Mouse (Mus musculus) lung, embryonic 15.5 days (tissue): ENCODE data around the gene Eif4g3. TPM values are rescaled to one million over a fixed set of nuclear protein-coding genes. Genes with fewer than 3 reads are reported as not detected.

ENCODE experiments used
- ATAC-seq: fragments of 200-750 bp; cut with Nextera tagmentation; 2 replicates; pipeline ENCODE4 v1.8.0; 2017; ENCODE audit warnings: moderate number of reproducible peaks, borderline replicate concordance; ENCODE audit not compliant: low FRiP score, low TSS enrichment; ENCODE audit errors: extremely low read depth
- H3K27ac ChIP-seq: fragments of 300-500 bp; sonication (generic); 2 replicates; pipeline ENCODE4 v1.5.1; 2015; ENCODE audit warnings: moderate library complexity, mild to moderate bottlenecking, inconsistent platforms
- H3K27me3 ChIP-seq: fragments of 300-500 bp; sonication (generic); 2 replicates; pipeline ENCODE4 v1.6.1; 2015; ENCODE audit warnings: inconsistent platforms
- H3K36me3 ChIP-seq: fragments of 300-500 bp; sonication (generic); 2 replicates; pipeline ENCODE4 v1.6.1; 2015; ENCODE audit warnings: inconsistent platforms
- H3K4me1 ChIP-seq: fragments of 300-500 bp; sonication (generic); 2 replicates; pipeline ENCODE4 v1.6.1; 2015; ENCODE audit warnings: inconsistent platforms
- H3K4me2 ChIP-seq: fragments of 300-500 bp; sonication (generic); 2 replicates; pipeline ENCODE4 v1.6.1; 2015; ENCODE audit warnings: inconsistent platforms, mild to moderate bottlenecking, moderate library complexity
- H3K4me3 ChIP-seq: fragments of 300-500 bp; sonication (generic); 2 replicates; pipeline ENCODE4 v1.5.1; 2015; ENCODE audit warnings: mild to moderate bottlenecking, inconsistent platforms
- H3K9ac ChIP-seq: fragments of 300-500 bp; sonication (generic); 2 replicates; pipeline ENCODE4 v1.6.1; 2015; ENCODE audit warnings: inconsistent platforms
- H3K9me3 ChIP-seq: fragments of 300-500 bp; sonication (generic); 2 replicates; pipeline ENCODE4 v1.6.1; 2016; ENCODE audit warnings: inconsistent platforms
- WGBS: fragments of 180-500 bp; shearing (Covaris S2); methylation state at CpG from one replicate; pipeline ENCODE4 v1.1.7; 2015; 5-methylcytosine and 5-hydroxymethylcytosine counted together
- polyA plus RNA-seq: library from polyadenylated mRNA; unstranded; fragments of >200 nt; fragmentation: Nextera tagmentation; extraction: Ambion mirVana; gene quantifications from 2 replicates; pipeline ENCODE4 v1.2.1, GENCODE M21; 2015

Eif4g3 gene
- polyA plus RNA-seq, 1 experiment from 2014 or later, result 29.6 TPM

DNA sequence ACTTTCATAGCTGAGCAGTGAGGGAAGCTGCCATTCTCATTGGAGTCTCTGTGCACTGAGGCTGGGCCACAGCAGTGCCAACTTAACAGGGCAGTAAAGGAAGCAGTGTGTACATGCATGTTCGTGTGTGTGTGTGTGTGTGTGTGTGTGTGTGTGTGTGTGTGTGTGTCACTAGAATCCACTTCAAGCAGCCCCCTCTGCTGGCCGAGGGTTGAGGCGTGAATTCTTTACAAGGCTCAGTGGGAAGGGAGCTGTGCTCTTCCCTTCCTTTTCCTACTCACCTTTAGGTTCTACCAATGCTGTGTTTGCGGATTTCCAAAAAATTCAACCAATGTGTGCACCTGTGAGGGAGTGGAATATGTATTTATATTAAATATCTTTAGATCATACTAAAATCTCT, 41.0 kb downstream of the Eif4g3 start:
- no peaks in the 10 kb centered on the region for H3K27me3 ChIP-seq
- 67% methylated on average over 4 of the region's 4 CpGs for WGBS
- peaks cover 7% of the 10 kb centered on the region for H3K4me1 ChIP-seq
- peaks cover 18% of the 10 kb centered on the region for H3K36me3 ChIP-seq
- H3K9me3 ChIP-seq, result no peaks in the 10 kb centered on the region
- H3K4me2 ChIP-seq, result no peak overlapping the region
- ATAC-seq, result no peak
- no peak overlapping the region for H3K27ac ChIP-seq
- H3K9ac ChIP-seq, result no peak overlapping the region
- no peak overlapping the region for H3K4me3 ChIP-seq

DNA sequence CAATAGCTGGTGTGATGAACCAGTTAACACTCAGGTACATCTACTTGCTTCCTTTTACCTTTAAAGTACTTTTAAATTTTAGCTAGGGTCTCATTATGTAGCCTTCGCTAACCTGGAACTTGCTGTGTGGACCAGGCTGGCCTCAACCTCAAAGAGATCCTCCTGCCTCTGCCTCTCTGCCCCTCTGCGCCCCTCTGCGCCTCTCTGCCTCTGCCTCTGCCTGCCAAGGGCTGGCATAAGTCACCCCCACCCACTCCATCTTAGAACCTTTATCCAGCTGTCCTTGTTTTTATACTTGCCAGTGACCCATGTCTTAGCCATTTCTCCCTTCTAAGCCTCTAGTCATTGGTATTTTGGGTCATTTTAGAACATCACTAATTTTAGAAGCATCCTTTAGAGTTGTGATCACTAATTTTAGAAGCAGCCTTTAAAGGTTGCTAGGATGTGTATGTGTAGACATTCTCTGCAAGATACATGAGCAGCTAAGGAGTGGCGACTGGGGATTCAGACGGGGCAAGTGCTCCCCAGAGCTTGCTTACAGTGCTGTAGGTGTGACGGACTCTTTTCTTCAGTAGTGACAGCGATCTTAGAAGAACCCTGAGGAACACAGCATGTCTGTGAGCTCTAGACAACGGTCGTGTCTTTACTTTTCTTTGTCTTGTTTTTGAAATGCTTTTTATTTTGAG, 42.8 kb downstream of the Eif4g3 start:
- H3K4me3 ChIP-seq, result no peak overlapping the region
- no peaks in the 10 kb centered on the region for H3K27me3 ChIP-seq
- H3K27ac ChIP-seq, result no peak overlapping the region
- 91% methylated on average over 9 of the region's 9 CpGs for WGBS
- no peak for ATAC-seq
- H3K9me3 ChIP-seq, result no peaks in the 10 kb centered on the region
- H3K9ac ChIP-seq, result no peak overlapping the region
- H3K4me2 ChIP-seq, result no peak overlapping the region
- H3K4me1 ChIP-seq, result peaks cover 8% of the 10 kb centered on the region
- H3K36me3 ChIP-seq, result peaks cover 15% of the 10 kb centered on the region; the same call in 1 of the 2 replicates

DNA sequence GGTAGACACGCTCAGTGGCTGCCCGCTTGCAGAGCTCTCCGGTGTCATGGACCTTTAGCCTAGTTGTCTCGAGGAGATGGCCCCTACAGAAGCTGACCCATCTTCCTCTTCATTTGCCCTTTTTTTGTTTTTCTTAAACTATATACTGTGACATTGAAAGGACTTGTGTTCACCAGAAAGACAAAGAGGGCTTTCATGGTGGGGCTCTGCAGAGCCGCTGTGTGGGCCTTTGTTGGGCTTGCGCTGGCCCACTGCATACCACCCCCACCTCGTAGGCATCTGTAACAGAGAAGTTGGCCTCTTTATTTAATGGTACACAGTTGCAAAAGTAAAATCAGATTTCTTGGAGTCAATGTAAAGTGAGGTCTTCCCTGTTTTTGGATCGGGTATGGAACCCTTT, 44.3 kb downstream of the Eif4g3 start:
- Histone ChIP-seq H3K9ac (no peak overlapping the region), H3K4me1 (peaks cover 8% of the 10 kb centered on the region), H3K27me3 (no peaks in the 10 kb centered on the region), H3K4me3 (no peak overlapping the region), H3K4me2 (no peak overlapping the region), H3K27ac (no peak overlapping the region), H3K36me3 (peaks cover 15% of the 10 kb centered on the region; the same call in 1 of the 2 replicates), H3K9me3 (no peaks in the 10 kb centered on the region)
- ATAC-seq, result no peak
- 74% methylated on average over 8 of the region's 8 CpGs for WGBS

DNA sequence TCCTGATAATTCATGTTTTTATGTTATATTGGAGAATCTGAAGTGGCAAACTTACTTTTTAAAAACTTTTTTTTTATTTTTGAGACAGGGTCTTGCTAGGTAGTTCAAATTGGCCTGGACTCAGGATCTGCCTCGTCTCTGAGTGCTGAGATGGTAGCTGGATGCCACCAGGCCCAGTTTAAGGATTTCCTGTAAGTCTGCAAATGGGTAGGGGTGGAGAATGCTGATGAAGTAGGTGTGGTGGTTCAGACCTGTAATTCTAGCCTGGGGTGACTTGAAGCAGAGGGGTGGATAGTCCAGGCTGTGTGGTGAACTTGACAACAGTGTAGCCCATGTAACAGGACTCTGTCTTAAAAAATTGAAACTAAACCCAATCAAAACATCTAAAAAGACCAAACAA, 45.1 kb downstream of the Eif4g3 start:
- no peak for ATAC-seq
- no peak overlapping the region for H3K27ac ChIP-seq

DNA sequence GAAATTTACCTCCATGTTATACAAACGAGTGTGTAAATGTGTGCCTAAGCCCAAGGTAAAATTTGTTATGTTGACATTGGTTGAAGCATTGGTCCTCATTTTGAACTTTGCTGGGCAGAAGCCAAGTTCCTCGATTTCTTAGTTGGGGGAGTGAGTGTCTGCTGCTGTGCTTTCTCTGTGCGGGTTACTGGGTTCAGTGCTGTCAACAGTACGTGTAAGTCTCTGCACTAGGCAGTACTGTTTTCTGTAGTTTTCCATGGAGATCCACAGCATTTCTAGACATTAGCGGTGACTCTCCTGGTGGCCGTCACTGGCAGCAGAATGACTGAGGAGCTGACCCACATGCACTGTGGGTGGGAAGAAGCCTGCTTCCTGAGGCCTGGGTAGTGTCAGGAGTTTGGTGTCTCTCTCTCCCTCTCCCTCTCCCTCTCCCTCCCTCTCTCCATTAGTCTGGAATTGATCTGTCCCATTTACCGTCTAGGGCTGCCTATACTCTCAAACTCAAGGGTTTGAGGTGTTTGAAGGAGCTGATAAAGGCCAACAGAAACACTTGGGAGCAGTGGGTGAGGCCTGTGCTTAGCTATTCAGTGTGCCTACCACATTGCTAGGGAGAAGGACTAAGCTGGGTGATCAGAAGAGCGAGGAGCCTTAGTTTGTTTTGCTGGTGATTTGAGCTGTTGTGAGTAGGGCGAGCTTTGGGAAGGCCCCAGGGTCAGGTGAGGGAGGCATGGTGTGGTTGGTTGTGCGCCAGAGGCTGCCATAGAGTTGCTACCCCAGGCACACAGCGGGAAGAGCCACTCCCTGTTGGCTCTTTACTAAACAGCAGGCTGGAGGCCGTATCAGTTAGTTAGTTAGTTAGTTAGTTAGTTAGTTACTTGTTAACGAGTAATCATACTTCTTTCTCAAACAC, 45.8 kb downstream of the Eif4g3 start:
- ATAC-seq, result no peak
- peak overlapping the region; percentile 55; the same call in 1 of the 2 replicates for H3K27ac ChIP-seq
- 51% methylated on average over 13 of the region's 13 CpGs for WGBS

More for the DNA sequence above, 45.1 kb downstream of the Eif4g3 start:
- Histone ChIP-seq H3K27me3 (no peaks in the 10 kb centered on the region), H3K36me3 (peaks cover 11% of the 10 kb centered on the region; the same call in 1 of the 2 replicates), H3K9ac (no peak overlapping the region), H3K4me2 (no peak overlapping the region), H3K4me1 (peaks cover 8% of the 10 kb centered on the region), H3K4me3 (no peak overlapping the region), H3K9me3 (no peaks in the 10 kb centered on the region)
- WGBS, result 77% methylated on average over 1 of the region's 1 CpGs

DNA sequence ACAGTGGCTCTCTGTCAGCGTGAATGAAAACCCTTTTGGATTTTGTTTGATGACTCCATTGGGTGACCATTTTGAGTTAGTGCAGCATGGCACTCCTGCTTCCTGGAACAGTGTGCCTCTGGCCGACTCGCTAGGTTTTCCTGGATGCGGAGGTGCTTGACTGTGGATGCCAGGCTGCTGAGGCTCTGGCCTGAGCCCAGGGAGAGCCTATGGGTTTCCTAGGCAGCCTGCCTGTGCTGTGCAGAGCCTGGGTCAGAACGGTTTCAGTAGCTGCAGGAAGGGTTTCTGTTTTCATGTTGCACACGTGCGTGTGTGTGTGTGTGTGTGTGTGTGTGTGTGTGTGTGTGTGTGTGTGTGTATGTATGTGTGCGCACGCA, 46.4 kb downstream of the Eif4g3 start:
- Histone ChIP-seq H3K9me3 (no peaks in the 10 kb centered on the region), H3K9ac (no peak overlapping the region), H3K4me1 (peaks cover 8% of the 10 kb centered on the region), H3K4me3 (no peak overlapping the region), H3K36me3 (0 out of 2 replicates have a peak, but pooled peaks cover 5% of the 10 kb centered on the region), H3K27me3 (no peaks in the 10 kb centered on the region), H3K4me2 (no peak overlapping the region), H3K27ac (peak overlapping the region; percentile 55; the same call in 1 of the 2 replicates)
- no peak; the same call in 1 of the 2 replicates for ATAC-seq
- WGBS, result 75% methylated on average over 9 of the region's 9 CpGs

More for the DNA sequence above, 45.8 kb downstream of the Eif4g3 start:
- Histone ChIP-seq H3K9ac (no peak overlapping the region), H3K4me1 (peaks cover 8% of the 10 kb centered on the region), H3K4me3 (no peak overlapping the region), H3K9me3 (no peaks in the 10 kb centered on the region), H3K36me3 (0 out of 2 replicates have a peak, but pooled peaks cover 5% of the 10 kb centered on the region), H3K27me3 (no peaks in the 10 kb centered on the region), H3K4me2 (no peak overlapping the region)

DNA sequence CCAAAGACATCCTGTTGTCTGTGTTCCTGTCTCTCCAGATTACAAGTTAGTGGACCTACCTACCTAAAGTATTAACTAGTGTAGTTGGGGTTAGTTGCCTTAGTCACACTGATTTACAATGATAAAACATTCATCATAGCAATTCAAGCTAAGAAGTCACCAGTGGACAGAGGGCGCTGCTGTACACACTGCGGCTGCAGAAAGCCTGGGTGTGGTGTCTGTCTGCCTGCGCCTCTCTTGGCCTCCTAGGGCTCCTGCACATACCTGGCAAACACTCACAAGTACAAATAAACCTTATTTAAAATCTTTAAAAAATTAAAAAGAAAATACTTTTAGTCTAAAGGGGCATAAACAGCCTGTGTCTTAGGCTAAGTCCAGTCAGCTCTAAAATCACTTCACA, 47.8 kb downstream of the Eif4g3 start:
- no peak for ATAC-seq
- Histone ChIP-seq H3K4me2 (no peak overlapping the region), H3K4me1 (peaks cover 8% of the 10 kb centered on the region), H3K36me3 (peaks cover 14% of the 10 kb centered on the region), H3K9ac (no peak overlapping the region), H3K27me3 (no peaks in the 10 kb centered on the region), H3K4me3 (no peak overlapping the region), H3K9me3 (no peaks in the 10 kb centered on the region), H3K27ac (no peak overlapping the region)
- 85% methylated on average over 3 of the region's 3 CpGs for WGBS

DNA sequence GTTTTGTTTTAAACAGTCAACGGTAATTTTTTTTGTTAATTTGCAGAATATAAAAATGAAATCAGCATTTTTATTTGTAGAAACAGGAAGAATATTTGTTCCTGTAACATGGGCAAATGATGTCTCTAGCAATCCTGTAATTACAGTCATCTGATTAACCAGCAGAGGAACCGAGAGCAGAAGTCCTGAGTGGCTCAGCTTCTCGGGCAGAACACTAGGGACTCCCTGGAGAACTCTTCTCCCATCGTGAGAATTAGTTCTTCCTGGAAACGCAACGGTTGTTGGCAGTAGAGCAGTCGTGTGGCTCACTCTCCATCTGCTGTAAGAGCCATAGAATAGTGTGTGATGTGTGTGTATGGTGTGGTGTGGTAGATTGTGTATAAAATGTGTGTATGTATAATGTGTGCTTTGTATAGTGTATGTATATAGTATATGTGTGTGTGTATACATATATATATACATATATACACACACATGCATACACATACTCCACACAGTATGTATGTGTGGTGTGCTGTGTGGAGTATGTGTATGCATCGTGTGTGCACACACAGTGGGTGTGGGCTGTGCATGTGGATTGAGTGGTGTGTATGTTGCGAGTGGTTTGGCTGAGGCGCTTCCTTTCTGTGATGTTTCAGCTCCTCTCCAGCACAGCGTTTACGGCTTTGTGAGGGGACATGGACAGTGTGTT, 48.9 kb downstream of the Eif4g3 start:
- no peak overlapping the region for H3K27ac ChIP-seq
- WGBS, result 78% methylated on average over 12 of the region's 12 CpGs
- H3K36me3 ChIP-seq, result peaks cover 23% of the 10 kb centered on the region

DNA sequence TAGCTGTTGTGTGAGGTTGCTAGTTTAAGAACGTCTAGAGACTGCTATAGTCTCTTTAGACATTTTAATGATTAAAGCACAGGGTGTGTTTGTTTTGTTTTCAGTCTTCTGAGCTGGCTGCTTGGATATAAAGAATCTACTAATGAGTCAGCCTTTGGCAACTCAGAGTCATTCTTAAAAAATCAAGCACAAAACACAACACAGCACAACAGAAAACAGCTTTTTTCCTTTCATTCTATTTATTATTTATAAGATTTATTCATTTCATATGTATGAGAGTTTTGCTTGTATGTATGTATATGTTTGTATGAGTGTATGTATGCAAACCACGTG, 49.4 kb downstream of the Eif4g3 start:
- H3K4me1 ChIP-seq, result peaks cover 8% of the 10 kb centered on the region
- H3K27me3 ChIP-seq, result no peaks in the 10 kb centered on the region
- H3K27ac ChIP-seq, result no peak overlapping the region
- no peak overlapping the region for H3K4me3 ChIP-seq
- H3K4me2 ChIP-seq, result no peak overlapping the region
- no peaks in the 10 kb centered on the region for H3K9me3 ChIP-seq
- 50% methylated on average over 2 of the region's 2 CpGs for WGBS
- peaks cover 20% of the 10 kb centered on the region for H3K36me3 ChIP-seq
- ATAC-seq, result no peak
- no peak overlapping the region for H3K9ac ChIP-seq

More for the DNA sequence above, 48.9 kb downstream of the Eif4g3 start:
- no peak overlapping the region for H3K4me2 ChIP-seq
- H3K27me3 ChIP-seq, result no peaks in the 10 kb centered on the region
- no peak overlapping the region for H3K9ac ChIP-seq
- ATAC-seq, result no peak
- no peak overlapping the region for H3K4me3 ChIP-seq
- H3K9me3 ChIP-seq, result no peaks in the 10 kb centered on the region
- H3K4me1 ChIP-seq, result peaks cover 8% of the 10 kb centered on the region

DNA sequence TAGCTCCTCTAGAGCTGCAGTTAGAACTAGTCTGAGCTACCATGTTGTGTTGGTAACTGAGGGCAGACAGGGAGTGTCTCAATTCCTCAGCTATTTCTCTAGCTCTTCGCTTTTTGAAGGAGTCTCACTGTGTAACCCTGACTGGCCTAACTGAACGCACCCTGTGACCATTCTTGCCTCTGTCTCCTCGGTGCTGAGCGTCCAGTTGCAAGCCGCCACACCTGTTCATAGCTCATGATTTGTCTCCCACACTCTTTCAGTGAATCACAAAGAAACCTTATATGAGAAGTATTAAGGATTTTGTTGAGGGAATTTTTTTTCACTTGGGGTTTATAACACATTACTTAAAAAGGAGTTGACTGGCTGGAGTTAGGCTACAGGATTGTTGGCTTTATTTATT, 49.8 kb downstream of the Eif4g3 start:
- no peak overlapping the region for H3K4me3 ChIP-seq
- no peak overlapping the region for H3K27ac ChIP-seq
- H3K4me1 ChIP-seq, result peaks cover 8% of the 10 kb centered on the region
- H3K9me3 ChIP-seq, result no peaks in the 10 kb centered on the region
- no peaks in the 10 kb centered on the region for H3K27me3 ChIP-seq
- no peak overlapping the region for H3K9ac ChIP-seq
- WGBS, result 89% methylated on average over 5 of the region's 5 CpGs
- H3K36me3 ChIP-seq, result peaks cover 24% of the 10 kb centered on the region
- ATAC-seq, result no peak
- H3K4me2 ChIP-seq, result no peak overlapping the region

DNA sequence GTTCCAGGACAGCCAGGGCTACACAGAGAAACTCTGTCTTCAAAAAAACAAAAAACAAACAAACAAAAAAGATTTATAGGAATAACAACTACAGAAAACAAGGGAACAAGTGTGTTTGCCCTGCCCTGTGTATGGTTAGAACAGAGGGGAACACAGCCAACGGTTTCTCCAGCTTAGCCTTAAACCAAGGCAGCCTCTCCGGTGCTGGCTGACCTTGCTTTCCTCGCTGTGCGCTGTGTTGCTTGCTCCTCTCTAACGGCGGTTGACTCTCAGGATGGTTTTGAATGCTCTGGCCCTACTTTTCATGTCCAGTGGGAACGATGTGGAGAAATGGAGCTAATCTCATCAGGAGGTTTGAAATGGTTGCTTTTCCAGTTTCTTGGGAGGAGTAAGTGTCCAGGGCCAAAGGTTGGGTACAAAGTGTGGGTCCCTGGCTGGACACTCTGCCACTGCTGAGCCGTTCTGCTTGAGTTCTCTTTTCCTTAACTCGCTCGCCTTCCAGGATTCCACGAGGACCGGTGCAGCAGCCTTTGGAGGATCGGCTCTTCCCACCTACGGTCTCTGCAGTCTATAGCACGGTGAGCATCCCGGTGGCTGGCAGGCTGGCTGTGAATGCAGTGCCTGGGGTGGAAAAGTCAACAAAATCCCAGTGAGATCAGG, 52.1 kb downstream of the Eif4g3 start:
- Histone ChIP-seq H3K27ac (no peak overlapping the region), H3K4me2 (no peak overlapping the region), H3K36me3 (peaks cover 24% of the 10 kb centered on the region), H3K9me3 (no peaks in the 10 kb centered on the region), H3K9ac (no peak overlapping the region), H3K4me3 (no peak overlapping the region), H3K4me1 (no peaks in the 10 kb centered on the region), H3K27me3 (no peaks in the 10 kb centered on the region)
- no peak for ATAC-seq
- WGBS, result 96% methylated on average over 16 of the region's 16 CpGs
